In the genomic region with DNA sequence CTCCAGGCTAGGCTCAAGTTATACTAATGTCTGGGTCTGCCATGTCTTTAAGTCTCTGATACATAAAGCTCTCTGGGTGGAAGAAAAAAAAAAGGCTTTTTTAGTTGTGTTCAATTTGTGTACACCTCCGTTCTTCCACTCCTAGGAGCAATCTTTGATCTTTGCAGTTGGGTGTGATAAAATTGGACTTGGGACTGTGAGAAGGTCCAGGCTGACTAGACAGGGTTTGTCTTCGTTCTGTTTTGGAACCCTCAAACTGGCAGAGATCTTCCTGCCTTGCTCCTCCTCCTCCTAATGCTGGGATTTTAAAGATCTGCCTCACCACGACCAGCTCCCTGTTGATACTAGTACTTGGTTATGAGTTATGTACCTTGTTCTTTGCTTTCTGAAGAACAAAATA, we compare ENCODE assay signal across 8 mouse cellular contexts. TPM values are rescaled to one million over a fixed set of nuclear protein-coding genes. Genes with fewer than 3 reads are reported as not detected.
"Had no signal": no experiment of that assay in that cellular context is flagged by ENCODE, and none has a peak within 500 bp of the region (broad histone marks: within the 10 kb centered on the region; RNA-seq: fewer than 3 reads in every experiment).

No protein-coding gene starts in this region.

RNA-seq across cellular contexts. Expression of a gene that starts 12.8 kb away (rescaled TPM):
- polyA plus RNA-seq: kidney, embryonic 15.5 days; limb, embryonic 13.5 days; liver, embryonic 11.5 days; lung, embryonic 15.5 days; midbrain, embryonic 12.5 days; midbrain, embryonic 16.5 days; neural tube, embryonic 14.5 days; stomach, embryonic 16.5 days had no signal
